Mouse (Mus musculus) A20 (cell line): Measurements from ENCODE around the gene Olfr135.

Experiments used
- DNase-seq: peaks from one replicate; pipeline ENCODE4 v3.0.0-alpha.2; 2011; ENCODE audit warnings: low read depth, low spot score

Olfr135 gene

DNA sequence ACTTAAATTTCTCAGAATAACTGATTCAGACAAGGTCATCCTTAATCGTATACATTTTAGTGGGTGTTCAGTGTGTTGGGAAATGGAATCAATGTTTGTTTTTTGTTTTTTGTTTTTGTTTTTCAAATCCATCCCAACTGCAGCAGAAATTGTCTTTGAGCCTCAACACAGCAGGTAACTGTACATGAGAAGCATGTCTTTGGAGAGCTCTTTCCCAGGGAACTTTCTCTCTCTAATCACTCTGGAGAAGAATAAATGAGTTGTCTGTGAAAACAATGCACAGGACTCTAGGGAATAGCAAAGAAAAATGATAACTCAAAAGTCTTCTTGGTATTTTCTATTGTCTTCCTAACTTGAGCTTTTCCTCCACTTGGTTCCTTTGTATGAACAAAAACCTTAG lies at the start of gene Olfr135:
Gene Olfr135, plus strand, starts transcription at position 301 of the 400 bp plus-strand sequence.
- no peak for DNase-seq

DNA sequence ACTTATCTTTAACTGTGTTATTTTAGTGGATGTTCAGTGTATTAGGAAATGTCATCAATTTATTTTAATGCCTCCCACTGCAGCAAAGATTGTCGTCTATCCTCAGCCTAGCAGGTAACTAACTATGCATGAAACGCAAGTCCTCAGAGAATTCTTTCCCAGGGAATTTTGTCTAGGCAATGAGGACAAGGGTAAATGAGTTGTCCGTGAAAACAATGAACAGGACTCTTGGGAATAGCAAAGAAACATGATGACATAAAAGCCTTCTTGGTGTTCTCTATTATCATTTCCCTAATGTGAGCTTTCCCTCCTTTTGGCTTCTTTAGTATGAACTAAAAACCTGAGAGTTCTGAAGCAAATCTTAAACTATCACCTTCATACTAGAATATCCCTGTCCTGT lies 33.0 kb upstream of the Olfr135 start, which contains the start of gene Olfr134:
Gene Olfr134, plus strand, starts transcription at position 301 of the 400 bp plus-strand sequence.
- no peak for DNase-seq
